Mouse (Mus musculus): ENCODE measurements around the gene Gm21976. TPM values are rescaled to one million over a fixed set of nuclear protein-coding genes. Genes with fewer than 3 reads are reported as not detected.

Gm21976 gene
- polyA plus RNA-seq, 1 experiment: not detected

GRCm38 (mm10) chr13:98317246-98317677 lies 37.6 kb downstream of the Gm21976 start:
- no peak for TF ChIP-seq POLR2A (IDR thresholded peaks at IDR 0.05; ENCODE audit: borderline replicate concordance, control insufficient read depth, low read depth, low read length)
- no peak for TF ChIP-seq CTCF (IDR thresholded peaks at IDR 0.05; ENCODE audit: control insufficient read depth, insufficient read depth, low read length)
- no peaks in the 10 kb centered on the region; the same call in 1 of the 2 replicates for H3K4me1 ChIP-seq (ENCODE audit: control insufficient read depth, insufficient read depth, low read length)
- H3K4me3 ChIP-seq (replicated peaks; ENCODE audit: control insufficient read depth, low read depth, low read length): peak overlapping the region; percentile 76
- H3K27ac ChIP-seq (ENCODE audit: control insufficient read depth, insufficient read depth, low read depth, low read length, poor library complexity): peak overlapping the region; percentile 94
- 2% methylated on average over 16 of the region's 16 CpGs for WGBS

GRCm38 (mm10) chr13:98317911-98318310 lies 38.2 kb downstream of the Gm21976 start:
- WGBS: 77% methylated on average over 6 of the region's 6 CpGs
- Histone ChIP-seq H3K4me1 (ENCODE audit: control insufficient read depth, insufficient read depth, low read length) (no peaks in the 10 kb centered on the region; the same call in 1 of the 2 replicates), H3K4me3 (replicated peaks; ENCODE audit: control insufficient read depth, low read depth, low read length) (no peak overlapping the region), H3K27ac (ENCODE audit: control insufficient read depth, insufficient read depth, low read depth, low read length, poor library complexity) (no peak overlapping the region)
- TF ChIP-seq POLR2A (IDR thresholded peaks at IDR 0.05; ENCODE audit: borderline replicate concordance, control insufficient read depth, low read depth, low read length) (no peak), CTCF (IDR thresholded peaks at IDR 0.05; ENCODE audit: control insufficient read depth, insufficient read depth, low read length) (no peak)

GRCm38 (mm10) chr13:98325034-98325433 lies 45.3 kb downstream of the Gm21976 start:
- TF ChIP-seq POLR2A (IDR thresholded peaks at IDR 0.05; ENCODE audit: borderline replicate concordance, control insufficient read depth, low read depth, low read length) (no peak), CTCF (IDR thresholded peaks at IDR 0.05; ENCODE audit: control insufficient read depth, insufficient read depth, low read length) (no peak)
- WGBS: 81% methylated on average over 11 of the region's 11 CpGs
- Histone ChIP-seq H3K4me1 (ENCODE audit: control insufficient read depth, insufficient read depth, low read length) (no peaks in the 10 kb centered on the region), H3K27ac (ENCODE audit: control insufficient read depth, insufficient read depth, low read depth, low read length, poor library complexity) (no peak overlapping the region), H3K4me3 (replicated peaks; ENCODE audit: control insufficient read depth, low read depth, low read length) (no peak overlapping the region)

- no peaks in the 10 kb centered on the region for H3K4me1 ChIP-seq (ENCODE audit: control insufficient read depth, insufficient read depth, low read length)
- no peak overlapping the region for H3K4me3 ChIP-seq (replicated peaks; ENCODE audit: control insufficient read depth, low read depth, low read length)
- 9% methylated on average over 2 of the region's 2 CpGs for whole genome bisulfite sequencing
- TF ChIP-seq CTCF (IDR thresholded peaks at IDR 0.05; ENCODE audit: control insufficient read depth, insufficient read depth, low read length) (no peak), POLR2A (IDR thresholded peaks at IDR 0.05; ENCODE audit: borderline replicate concordance, control insufficient read depth, low read depth, low read length) (no peak)
- H3K27ac ChIP-seq (ENCODE audit: control insufficient read depth, insufficient read depth, low read depth, low read length, poor library complexity): no peak overlapping the region
Measured at GRCm38 (mm10) chr13:98332106-98332505, 52.4 kb downstream of the Gm21976 start.

- Histone ChIP-seq H3K4me3 (replicated peaks; ENCODE audit: control insufficient read depth, low read depth, low read length) (no peak overlapping the region), H3K4me1 (ENCODE audit: control insufficient read depth, insufficient read depth, low read length) (no peaks in the 10 kb centered on the region), H3K27ac (ENCODE audit: control insufficient read depth, insufficient read depth, low read depth, low read length, poor library complexity) (no peak overlapping the region)
- TF ChIP-seq CTCF (IDR thresholded peaks at IDR 0.05; ENCODE audit: control insufficient read depth, insufficient read depth, low read length): no peak
- TF ChIP-seq POLR2A (IDR thresholded peaks at IDR 0.05; ENCODE audit: borderline replicate concordance, control insufficient read depth, low read depth, low read length): no peak
- WGBS: 81% methylated on average over 1 of the region's 1 CpGs
Measured at GRCm38 (mm10) chr13:98336205-98336604, 56.5 kb downstream of the Gm21976 start.

- H3K4me1 ChIP-seq (ENCODE audit: control insufficient read depth, insufficient read depth, low read length): no peaks in the 10 kb centered on the region
- no peak overlapping the region for H3K4me3 ChIP-seq (replicated peaks; ENCODE audit: control insufficient read depth, low read depth, low read length)
- WGBS: 70% methylated on average over 5 of the region's 5 CpGs
- no peak overlapping the region for H3K27ac ChIP-seq (ENCODE audit: control insufficient read depth, insufficient read depth, low read depth, low read length, poor library complexity)
- TF ChIP-seq POLR2A (IDR thresholded peaks at IDR 0.05; ENCODE audit: borderline replicate concordance, control insufficient read depth, low read depth, low read length) (no peak), CTCF (IDR thresholded peaks at IDR 0.05; ENCODE audit: control insufficient read depth, insufficient read depth, low read length) (no peak)
Measured at GRCm38 (mm10) chr13:98340506-98340905, 60.8 kb downstream of the Gm21976 start.

- WGBS: 76% methylated on average over 4 of the region's 4 CpGs
- Histone ChIP-seq H3K4me3 (replicated peaks; ENCODE audit: control insufficient read depth, low read depth, low read length) (no peak overlapping the region), H3K27ac (ENCODE audit: control insufficient read depth, insufficient read depth, low read depth, low read length, poor library complexity) (no peak overlapping the region), H3K4me1 (ENCODE audit: control insufficient read depth, insufficient read depth, low read length) (no peaks in the 10 kb centered on the region)
- TF ChIP-seq POLR2A (IDR thresholded peaks at IDR 0.05; ENCODE audit: borderline replicate concordance, control insufficient read depth, low read depth, low read length) (no peak), CTCF (IDR thresholded peaks at IDR 0.05; ENCODE audit: control insufficient read depth, insufficient read depth, low read length) (no peak)
Measured at GRCm38 (mm10) chr13:98349491-98349890, 69.8 kb downstream of the Gm21976 start.

- TF ChIP-seq CTCF (IDR thresholded peaks at IDR 0.05; ENCODE audit: control insufficient read depth, insufficient read depth, low read length) (peak; percentile 50; the same call in 1 of the 2 replicates), POLR2A (IDR thresholded peaks at IDR 0.05; ENCODE audit: borderline replicate concordance, control insufficient read depth, low read depth, low read length) (no peak)
- 11% methylated on average over 8 of the region's 8 CpGs for WGBS
- no peak overlapping the region for H3K4me3 ChIP-seq (replicated peaks; ENCODE audit: control insufficient read depth, low read depth, low read length)
Measured at GRCm38 (mm10) chr13:98351527-98351926, 71.8 kb downstream of the Gm21976 start.

More at GRCm38 (mm10) chr13:98351527-98351926, 71.8 kb downstream of the Gm21976 start:
- Histone ChIP-seq H3K27ac (ENCODE audit: control insufficient read depth, insufficient read depth, low read depth, low read length, poor library complexity) (no peak overlapping the region), H3K4me1 (ENCODE audit: control insufficient read depth, insufficient read depth, low read length) (no peaks in the 10 kb centered on the region)

Measured in bone marrow, adult 2 months (tissue).